8 mouse cellular contexts compared by ENCODE assay signal in the genomic region with DNA sequence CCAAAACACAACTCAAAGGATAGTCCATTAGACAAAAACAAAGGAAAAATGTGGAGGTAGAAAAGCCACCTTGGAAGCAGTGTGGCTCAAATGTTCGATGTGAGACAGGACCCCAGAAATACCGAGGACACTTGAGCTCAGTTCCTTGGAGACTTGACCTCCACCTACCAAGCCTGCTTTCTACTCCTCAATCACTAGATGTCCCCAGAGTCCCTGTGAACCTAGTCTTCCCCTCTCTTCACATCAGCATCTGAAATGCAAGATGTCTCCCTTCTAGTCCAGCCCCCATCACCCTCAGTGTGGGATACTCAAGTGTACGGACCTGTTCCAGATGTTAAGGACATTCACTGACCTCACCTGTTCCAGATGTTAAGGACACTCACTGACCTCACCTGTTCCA. TPM values are rescaled to one million over a fixed set of nuclear protein-coding genes. Genes with fewer than 3 reads are reported as not detected.
DNase-seq lines count a peak whose midpoint lies in the region; ATAC-seq and TF ChIP-seq lines count a peak whose summit lies in the region.

No protein-coding gene starts in this region.

- no peaks in the 10 kb centered on the region for H3K9me3 ChIP-seq in hindbrain, embryonic 11.5 days (ENCODE audit: control insufficient read depth, low read length)
- H3K9me3 ChIP-seq in hindbrain, embryonic 16.5 days (ENCODE audit: control insufficient read depth, low read length): no peaks in the 10 kb centered on the region
- no peaks in the 10 kb centered on the region for H3K9me3 ChIP-seq in embryonic facial prominence, embryonic 11.5 days (replicated peaks; ENCODE audit: control insufficient read depth, low read length)
- no peaks in the 10 kb centered on the region for H3K9me3 ChIP-seq in neural tube, embryonic 12.5 days
- H3K9me3 ChIP-seq in intestine, embryonic 16.5 days (ENCODE audit: control insufficient read depth, low read length): no peaks in the 10 kb centered on the region

- TF ChIP-seq CTCF in C2C12 (IDR thresholded peaks at IDR 0.05; ENCODE audit: control insufficient read depth, insufficient read depth, insufficient read length): peak; percentile 49

- H3K27me3 ChIP-seq in hindbrain, embryonic 11.5 days (ENCODE audit: control insufficient read depth, insufficient read depth, low read length): no peaks in the 10 kb centered on the region
- no peaks in the 10 kb centered on the region for H3K27me3 ChIP-seq in hindbrain, embryonic 16.5 days (replicated peaks; ENCODE audit: control insufficient read depth, insufficient read depth, low read length)
- H3K27me3 ChIP-seq in C2C12 (ENCODE audit: control insufficient read depth, insufficient read depth, insufficient read length): peaks cover 6% of the 10 kb centered on the region
- no peaks in the 10 kb centered on the region for H3K27me3 ChIP-seq in embryonic facial prominence, embryonic 11.5 days (ENCODE audit: control insufficient read depth, insufficient read depth, low read length)
- no peaks in the 10 kb centered on the region for H3K27me3 ChIP-seq in neural tube, embryonic 12.5 days (replicated peaks)
- H3K27me3 ChIP-seq in intestine, embryonic 16.5 days (replicated peaks; ENCODE audit: control insufficient read depth, insufficient read depth, low read length): no peaks in the 10 kb centered on the region

- DNase-seq in hindbrain, embryonic 11.5 days (ENCODE audit: low spot score): peak; percentile 66
- DNase-seq in ZHBTc4 (ENCODE audit: low read depth, low spot score): peak; percentile 84
- DNase-seq in embryonic facial prominence, embryonic 11.5 days (ENCODE audit: low spot score): peak; percentile 76
- peak; percentile 53 to 58 for DNase-seq in kidney, postnatal 36 days

- no peak overlapping the region for H3ac ChIP-seq in C2C12 (ENCODE audit: control insufficient read depth, insufficient read length, low read depth)

- WGBS in hindbrain, embryonic 11.5 days: 13% methylated on average over 3 of the region's 3 CpGs
- WGBS in hindbrain, embryonic 16.5 days: 9% methylated on average over 3 of the region's 3 CpGs
- WGBS in embryonic facial prominence, embryonic 11.5 days: 18% methylated on average over 3 of the region's 3 CpGs
- WGBS in neural tube, embryonic 12.5 days: 25% methylated on average over 3 of the region's 3 CpGs
- WGBS in intestine, embryonic 16.5 days: 24% methylated on average over 3 of the region's 3 CpGs

- H3K4me2 ChIP-seq in hindbrain, embryonic 11.5 days (replicated peaks; ENCODE audit: low read depth, low read length): no peak overlapping the region
- no peak overlapping the region for H3K4me2 ChIP-seq in hindbrain, embryonic 16.5 days (ENCODE audit: low read length)
- no peak overlapping the region for H3K4me2 ChIP-seq in embryonic facial prominence, embryonic 11.5 days (ENCODE audit: low read depth, low read length)
- peak overlapping the region; percentile 84; the same call in 1 of the 2 replicates for H3K4me2 ChIP-seq in neural tube, embryonic 12.5 days (replicated peaks)
- no peak overlapping the region for H3K4me2 ChIP-seq in intestine, embryonic 16.5 days (ENCODE audit: low read depth, low read length)

- no peak overlapping the region for H3K27ac ChIP-seq in hindbrain, embryonic 11.5 days (ENCODE audit: low read depth, low read length)
- no peak overlapping the region for H3K27ac ChIP-seq in hindbrain, embryonic 16.5 days (ENCODE audit: low read depth, low read length)
- H3K27ac ChIP-seq in embryonic facial prominence, embryonic 11.5 days (replicated peaks; ENCODE audit: low read depth, low read length): no peak overlapping the region
- no peak overlapping the region for H3K27ac ChIP-seq in neural tube, embryonic 12.5 days
- H3K27ac ChIP-seq in intestine, embryonic 16.5 days (ENCODE audit: low read length): no peak overlapping the region

- no peaks in the 10 kb centered on the region for H3K79me3 ChIP-seq in C2C12 (ENCODE audit: low read depth)

- H3K79me2 ChIP-seq in C2C12 (ENCODE audit: control insufficient read depth, insufficient read depth): peaks cover 6% of the 10 kb centered on the region

- no peaks in the 10 kb centered on the region for H3K36me3 ChIP-seq in hindbrain, embryonic 11.5 days (ENCODE audit: control insufficient read depth, insufficient read depth, low read length)
- H3K36me3 ChIP-seq in hindbrain, embryonic 16.5 days (ENCODE audit: control insufficient read depth, insufficient read depth, low read length): no peaks in the 10 kb centered on the region
- no peaks in the 10 kb centered on the region for H3K36me3 ChIP-seq in C2C12 (ENCODE audit: control insufficient read depth, insufficient read depth)
- no peaks in the 10 kb centered on the region for H3K36me3 ChIP-seq in embryonic facial prominence, embryonic 11.5 days (replicated peaks; ENCODE audit: control insufficient read depth, insufficient read depth, low read depth, low read length)
- H3K36me3 ChIP-seq in neural tube, embryonic 12.5 days: peaks cover 4% of the 10 kb centered on the region
- H3K36me3 ChIP-seq in intestine, embryonic 16.5 days (ENCODE audit: control insufficient read depth, insufficient read depth, low read length): no peaks in the 10 kb centered on the region

- peaks cover 9% of the 10 kb centered on the region; the same call in 1 of the 2 replicates for H3K4me1 ChIP-seq in hindbrain, embryonic 11.5 days (replicated peaks; ENCODE audit: control insufficient read depth, insufficient read depth, low read length)
- H3K4me1 ChIP-seq in hindbrain, embryonic 16.5 days (ENCODE audit: control insufficient read depth, insufficient read depth, low read depth, low read length): peaks cover 26% of the 10 kb centered on the region
- no peaks in the 10 kb centered on the region for H3K4me1 ChIP-seq in embryonic facial prominence, embryonic 11.5 days (ENCODE audit: control insufficient read depth, insufficient read depth, low read length)
- peaks cover 27% of the 10 kb centered on the region for H3K4me1 ChIP-seq in neural tube, embryonic 12.5 days
- peaks cover 19% of the 10 kb centered on the region for H3K4me1 ChIP-seq in intestine, embryonic 16.5 days (ENCODE audit: control insufficient read depth, insufficient read depth, low read length)

- no peak for ATAC-seq in hindbrain, embryonic 11.5 days (ENCODE audit: low FRiP score)
- no peak for ATAC-seq in hindbrain, embryonic 16.5 days
- ATAC-seq in embryonic facial prominence, embryonic 11.5 days (replicated peaks; ENCODE audit: insufficient number of reproducible peaks, low FRiP score, low TSS enrichment, low read depth): no peak
- no peak for ATAC-seq in neural tube, embryonic 12.5 days (ENCODE audit: low FRiP score, low read depth)
- ATAC-seq in intestine, embryonic 16.5 days: no peak

- no peak overlapping the region for H3K4me3 ChIP-seq in hindbrain, embryonic 11.5 days (ENCODE audit: low read depth, low read length)
- H3K4me3 ChIP-seq in hindbrain, embryonic 16.5 days (ENCODE audit: low read length): no peak overlapping the region
- H3K4me3 ChIP-seq in C2C12 (ENCODE audit: insufficient read depth, poor library complexity, severe bottlenecking): no peak overlapping the region
- no peak overlapping the region for H3K4me3 ChIP-seq in embryonic facial prominence, embryonic 11.5 days (ENCODE audit: low read depth, low read length)
- H3K4me3 ChIP-seq in neural tube, embryonic 12.5 days: no peak overlapping the region
- H3K4me3 ChIP-seq in intestine, embryonic 16.5 days (ENCODE audit: low read length): no peak overlapping the region

- H3K9ac ChIP-seq in hindbrain, embryonic 11.5 days (ENCODE audit: low read depth, low read length): no peak overlapping the region
- H3K9ac ChIP-seq in hindbrain, embryonic 16.5 days (ENCODE audit: low read depth, low read length): no peak overlapping the region
- no peak overlapping the region for H3K9ac ChIP-seq in embryonic facial prominence, embryonic 11.5 days (replicated peaks; ENCODE audit: low read length)
- no peak overlapping the region for H3K9ac ChIP-seq in neural tube, embryonic 12.5 days
- no peak overlapping the region for H3K9ac ChIP-seq in intestine, embryonic 16.5 days (ENCODE audit: low read depth, low read length)

RNA-seq across cellular contexts. Expression of gene Sox12, which starts 5.1 kb away (rescaled TPM):
- 18.6 and 20.7 TPM in 2 replicates for polyA plus RNA-seq in hindbrain, embryonic 11.5 days (2014; fragmentation: Nextera tagmentation; extraction: Ambion mirVana)
- 10.5 and 11.8 TPM in 2 replicates for polyA plus RNA-seq in hindbrain, embryonic 16.5 days (2015; fragmentation: Nextera tagmentation; extraction: Ambion mirVana)
- polyA plus RNA-seq in C2C12 (2012; fragmentation: generic; extraction: Trizol): 7.2 TPM
- 19.6 and 20.7 TPM in 2 replicates for polyA plus RNA-seq in embryonic facial prominence, embryonic 11.5 days (2014; fragmentation: Nextera tagmentation; extraction: Ambion mirVana)
- 18.5 and 18.9 TPM in 2 replicates for polyA plus RNA-seq in neural tube, embryonic 12.5 days (2016; fragmentation: Nextera tagmentation; extraction: Ambion mirVana)
- polyA plus RNA-seq in intestine, embryonic 16.5 days (2015; fragmentation: Nextera tagmentation; extraction: Ambion mirVana): 3.5 and 3.6 TPM in 2 replicates

RNA-seq across cellular contexts. Expression of gene Nrsn2, which starts 16.3 kb away (rescaled TPM):
- polyA plus RNA-seq in hindbrain, embryonic 11.5 days (2014; fragmentation: Nextera tagmentation; extraction: Ambion mirVana): 8.2 and 8.5 TPM in 2 replicates
- polyA plus RNA-seq in hindbrain, embryonic 16.5 days (2015; fragmentation: Nextera tagmentation; extraction: Ambion mirVana): 72.0 and 74.0 TPM in 2 replicates
- polyA plus RNA-seq in C2C12 (2012; fragmentation: generic; extraction: Trizol): not detected
- polyA plus RNA-seq in embryonic facial prominence, embryonic 11.5 days (2014; fragmentation: Nextera tagmentation; extraction: Ambion mirVana): 3.0 and 4.2 TPM in 2 replicates
- polyA plus RNA-seq in neural tube, embryonic 12.5 days (2016; fragmentation: Nextera tagmentation; extraction: Ambion mirVana): 14.7 and 16.5 TPM in 2 replicates
- polyA plus RNA-seq in intestine, embryonic 16.5 days (2015; fragmentation: Nextera tagmentation; extraction: Ambion mirVana): 2.5 and 2.7 TPM in 2 replicates

RNA-seq across cellular contexts. Expression of gene Zcchc3, which starts 22.0 kb away (rescaled TPM):
- 42.9 and 45.9 TPM in 2 replicates for polyA plus RNA-seq in hindbrain, embryonic 11.5 days (2014; fragmentation: Nextera tagmentation; extraction: Ambion mirVana)
- polyA plus RNA-seq in hindbrain, embryonic 16.5 days (2015; fragmentation: Nextera tagmentation; extraction: Ambion mirVana): 12.5 and 13.8 TPM in 2 replicates
- polyA plus RNA-seq in C2C12 (2012; fragmentation: generic; extraction: Trizol): not detected
- polyA plus RNA-seq in embryonic facial prominence, embryonic 11.5 days (2014; fragmentation: Nextera tagmentation; extraction: Ambion mirVana): 61.6 and 67.7 TPM in 2 replicates
- polyA plus RNA-seq in neural tube, embryonic 12.5 days (2016; fragmentation: Nextera tagmentation; extraction: Ambion mirVana): 47.9 and 49.8 TPM in 2 replicates
- polyA plus RNA-seq in intestine, embryonic 16.5 days (2015; fragmentation: Nextera tagmentation; extraction: Ambion mirVana): 20.7 and 21.2 TPM in 2 replicates

RNA-seq across cellular contexts. Expression of gene 6820408C15Rik, which starts 22.6 kb away (rescaled TPM):
- 2.9 and 3.8 TPM in 2 replicates for polyA plus RNA-seq in hindbrain, embryonic 11.5 days (2014; fragmentation: Nextera tagmentation; extraction: Ambion mirVana)
- polyA plus RNA-seq in hindbrain, embryonic 16.5 days (2015; fragmentation: Nextera tagmentation; extraction: Ambion mirVana): 3.1 and 4.1 TPM in 2 replicates
- 0.09 TPM for polyA plus RNA-seq in C2C12 (2012; fragmentation: generic; extraction: Trizol)
- polyA plus RNA-seq in embryonic facial prominence, embryonic 11.5 days (2014; fragmentation: Nextera tagmentation; extraction: Ambion mirVana): 0.17 and 0.24 TPM in 2 replicates
- polyA plus RNA-seq in neural tube, embryonic 12.5 days (2016; fragmentation: Nextera tagmentation; extraction: Ambion mirVana): 0.53 and 0.61 TPM in 2 replicates
- 0.54 and 0.79 TPM in 2 replicates for polyA plus RNA-seq in intestine, embryonic 16.5 days (2015; fragmentation: Nextera tagmentation; extraction: Ambion mirVana)

RNA-seq across cellular contexts. Expression of gene Trib3, which starts 49.0 kb away (rescaled TPM):
- 0.86 and 1.7 TPM in 2 replicates for polyA plus RNA-seq in hindbrain, embryonic 11.5 days (2014; fragmentation: Nextera tagmentation; extraction: Ambion mirVana)
- polyA plus RNA-seq in hindbrain, embryonic 16.5 days (2015; fragmentation: Nextera tagmentation; extraction: Ambion mirVana): 2.1 and 2.2 TPM in 2 replicates
- 27.6 TPM for polyA plus RNA-seq in C2C12 (2012; fragmentation: generic; extraction: Trizol)
- polyA plus RNA-seq in embryonic facial prominence, embryonic 11.5 days (2014; fragmentation: Nextera tagmentation; extraction: Ambion mirVana): 1.4 and 1.7 TPM in 2 replicates
- 2.3 and 2.4 TPM in 2 replicates for polyA plus RNA-seq in neural tube, embryonic 12.5 days (2016; fragmentation: Nextera tagmentation; extraction: Ambion mirVana)
- polyA plus RNA-seq in intestine, embryonic 16.5 days (2015; fragmentation: Nextera tagmentation; extraction: Ambion mirVana): 4.4 and 7.1 TPM in 2 replicates

Comparison
In these comparisons a context has a peak if more than half of its experiments do, and no peak if none do; other contexts are left out.
1. RNA of gene Zcchc3, which starts 22.0 kb away (polyA plus RNA-seq): 61.6 to 67.7 TPM in embryonic facial prominence, embryonic 11.5 days, 47.9 to 49.8 TPM in neural tube, embryonic 12.5 days, 42.9 to 45.9 TPM in hindbrain, embryonic 11.5 days, 20.7 to 21.2 TPM in intestine, embryonic 16.5 days and 12.5 to 13.8 TPM in hindbrain, embryonic 16.5 days; not detected in C2C12 (single experiment); every median in the first group is over 10 times any median in the second.
2. Peak in every context shown above with its lines, with median percentiles within 50 percentile points of each other: DNase-seq.